Mouse (Mus musculus) yolk sac, embryonic 10.5 days (tissue): Measurements from ENCODE around the gene Crabp2.

Source experiments
- DNase-seq: peaks from one replicate; pipeline ENCODE4 v3.0.0-alpha.2; 2017; ENCODE audit warnings: low spot score

Crabp2 gene

DNA sequence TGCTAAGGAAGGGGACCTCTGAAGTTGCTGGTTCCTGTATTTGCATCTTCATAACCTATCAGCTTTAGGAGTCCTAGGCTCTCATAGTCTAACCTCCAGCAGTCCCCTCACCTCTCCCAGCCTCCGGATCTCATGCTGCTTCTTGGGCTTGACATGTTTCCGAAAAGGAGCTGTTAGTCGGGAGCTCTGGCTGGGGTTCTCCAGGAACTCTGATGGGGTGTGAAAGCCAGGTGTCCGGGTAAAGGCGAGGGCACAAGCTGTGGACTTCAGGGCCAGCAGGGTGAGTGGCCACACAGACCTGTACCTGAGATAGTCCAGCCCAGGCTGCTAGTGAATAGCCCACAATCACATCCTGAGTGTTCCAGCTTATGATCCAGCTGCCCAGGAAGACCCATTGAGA lies 21.0 kb upstream of the Crabp2 start:
- DNase-seq = no peak

DNA sequence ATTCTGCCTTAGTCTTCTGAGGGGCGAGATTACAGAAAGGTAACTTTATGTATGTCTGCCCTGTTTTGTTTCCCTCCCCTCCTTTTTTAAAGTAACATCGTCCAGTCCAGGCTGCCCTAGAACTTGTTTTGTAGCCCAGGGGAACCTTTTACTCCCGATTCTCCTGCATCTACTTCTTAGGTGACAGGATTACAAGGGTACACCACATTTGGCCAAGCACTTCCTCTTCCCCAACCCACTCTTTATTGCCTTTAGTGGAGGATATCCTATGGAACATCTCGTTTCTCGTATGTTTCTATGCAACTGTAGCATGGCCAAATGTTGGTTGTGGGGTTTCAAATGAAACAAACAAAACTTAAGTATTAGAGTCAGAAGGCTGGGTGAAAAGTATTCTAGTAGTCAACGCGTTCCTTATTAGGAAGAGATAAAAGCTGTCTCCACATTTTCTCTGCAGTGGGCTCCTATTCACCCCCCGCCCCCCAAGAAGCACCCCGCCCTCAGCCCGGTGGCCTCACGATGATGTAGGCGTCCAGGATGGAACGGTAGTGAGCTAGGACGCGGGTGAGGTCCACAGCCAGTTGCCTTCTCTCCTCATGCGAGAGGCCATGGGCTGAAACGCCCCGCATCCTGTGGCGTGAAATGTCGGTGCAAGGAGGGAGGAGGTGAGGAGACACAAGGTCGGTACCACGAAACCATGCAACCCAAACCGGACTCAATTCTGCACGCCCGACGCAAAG lies 19.0 kb upstream of the Crabp2 start:
- DNase-seq = no peak

DNA sequence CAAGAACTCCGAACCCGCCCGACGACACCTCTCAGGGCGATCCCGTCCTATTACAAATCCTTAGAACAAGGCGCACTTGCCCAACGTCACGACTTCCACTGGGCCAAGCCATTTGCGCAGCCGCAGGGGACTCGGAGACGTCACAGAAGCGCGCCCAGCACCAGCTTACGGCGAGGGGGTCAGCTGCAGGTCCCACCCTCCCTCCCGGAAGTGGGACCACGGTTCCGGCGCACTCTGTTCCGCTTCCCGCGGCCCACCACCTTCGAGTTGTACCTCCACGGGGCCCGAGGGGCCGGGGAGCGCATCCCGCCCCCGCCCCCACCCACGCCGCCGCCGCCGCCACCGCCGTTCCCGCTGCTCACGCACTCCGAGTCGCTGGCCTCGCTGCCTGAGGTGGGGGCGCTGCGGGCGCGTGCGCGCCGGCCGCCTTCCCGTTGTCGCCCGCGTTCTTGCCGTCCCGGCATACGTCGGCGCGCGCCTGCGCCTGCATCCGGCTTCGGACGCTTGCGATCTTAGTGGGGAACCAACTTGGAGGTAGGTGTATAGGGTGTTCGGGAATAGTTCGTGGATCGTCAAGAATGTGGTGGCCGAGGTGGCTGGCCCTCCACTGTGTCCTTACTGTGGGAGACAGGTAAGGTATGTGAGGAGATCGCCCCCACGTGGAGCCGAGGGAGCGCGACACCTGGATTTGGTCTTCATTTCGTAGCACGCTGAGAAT lies 18.2 kb upstream of the Crabp2 start, which contains the start of the genes Isg20l2 and Rrnad1:
Gene Isg20l2, plus strand, starts transcription at position 237 of the 718 bp plus-strand sequence.
Gene Rrnad1, minus strand, starts transcription at position 640 of the 718 bp plus-strand sequence.
- DNase-seq = peak; percentile 98

DNA sequence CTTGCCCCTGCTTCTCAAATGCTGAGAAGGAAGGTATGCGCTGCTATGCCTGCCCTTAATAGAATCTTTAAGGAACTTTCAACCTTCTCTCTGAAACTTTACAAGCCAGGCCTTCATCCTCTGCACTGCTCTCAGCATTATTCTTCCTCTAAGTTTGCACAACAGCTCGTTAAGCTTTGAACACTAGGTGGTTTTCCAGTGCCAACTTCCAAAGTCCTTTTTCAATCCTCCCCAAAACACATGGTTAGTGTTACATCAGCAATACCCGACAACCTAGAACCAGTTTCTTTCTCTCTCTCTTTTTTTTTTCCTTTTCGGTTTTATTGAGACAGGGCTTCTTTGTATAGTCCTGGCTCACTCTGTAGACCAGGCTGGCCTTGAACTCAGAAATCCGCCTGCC lies 14.4 kb upstream of the Crabp2 start:
- no peak for DNase-seq

DNA sequence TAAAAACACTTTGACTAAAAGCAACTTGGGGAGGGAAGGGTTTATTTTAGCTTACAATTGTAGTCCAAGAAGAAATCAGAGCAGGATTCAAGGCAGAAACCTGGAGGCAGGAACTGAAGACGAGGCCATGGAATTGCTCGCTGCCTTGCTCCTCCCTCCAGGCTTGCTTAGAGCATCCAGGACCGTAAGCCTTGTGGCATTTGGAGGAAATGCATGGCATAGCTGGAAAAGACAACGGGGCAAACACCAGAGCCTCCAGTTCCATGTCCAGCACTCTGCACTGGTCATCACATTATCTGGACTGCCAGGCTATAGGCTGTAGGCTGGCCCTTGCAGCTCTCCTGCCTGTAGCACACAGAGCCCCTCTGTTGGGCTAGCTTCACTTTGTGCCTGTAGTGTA lies 14.0 kb upstream of the Crabp2 start:
- DNase-seq = no peak

DNA sequence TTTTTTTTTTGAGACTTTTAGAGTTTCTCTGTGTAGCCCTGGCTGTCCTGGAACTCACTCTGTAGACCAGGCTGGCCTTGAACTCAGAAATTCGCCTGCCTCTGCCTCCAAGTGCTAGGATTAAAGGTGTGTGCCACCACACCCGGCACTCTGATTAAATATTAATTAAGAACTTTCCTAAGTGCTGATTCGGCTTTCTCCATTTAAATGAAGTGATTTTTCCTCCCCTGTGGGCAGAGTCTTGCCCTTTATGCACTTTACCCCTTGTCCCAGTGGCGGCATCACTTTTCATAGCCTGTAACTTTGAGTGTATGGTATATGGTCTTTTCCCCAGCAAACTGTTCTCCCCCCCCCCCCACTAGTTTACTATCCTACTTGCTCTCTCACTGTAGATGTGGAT lies 13.3 kb upstream of the Crabp2 start:
- no peak for DNase-seq

DNA sequence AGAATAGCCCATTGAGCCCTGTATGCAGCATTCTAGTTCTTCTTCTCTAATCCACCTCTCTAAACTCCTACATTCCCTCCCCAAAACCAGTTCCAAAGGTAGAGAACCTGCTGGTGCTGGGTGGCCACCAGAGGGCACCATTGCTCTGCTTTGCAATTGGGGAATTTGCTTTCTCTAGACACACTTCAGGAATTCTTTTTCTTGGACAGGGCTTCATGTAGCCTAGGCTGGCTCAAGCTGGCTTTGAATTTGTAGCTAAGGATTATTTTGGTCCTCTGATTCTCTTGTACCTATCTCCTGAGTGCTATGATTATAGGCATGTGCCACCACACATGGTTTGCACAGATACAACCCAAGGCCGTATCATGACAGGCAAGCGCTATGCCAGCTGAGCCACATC lies 12.7 kb upstream of the Crabp2 start:
- DNase-seq = peak; percentile 59

DNA sequence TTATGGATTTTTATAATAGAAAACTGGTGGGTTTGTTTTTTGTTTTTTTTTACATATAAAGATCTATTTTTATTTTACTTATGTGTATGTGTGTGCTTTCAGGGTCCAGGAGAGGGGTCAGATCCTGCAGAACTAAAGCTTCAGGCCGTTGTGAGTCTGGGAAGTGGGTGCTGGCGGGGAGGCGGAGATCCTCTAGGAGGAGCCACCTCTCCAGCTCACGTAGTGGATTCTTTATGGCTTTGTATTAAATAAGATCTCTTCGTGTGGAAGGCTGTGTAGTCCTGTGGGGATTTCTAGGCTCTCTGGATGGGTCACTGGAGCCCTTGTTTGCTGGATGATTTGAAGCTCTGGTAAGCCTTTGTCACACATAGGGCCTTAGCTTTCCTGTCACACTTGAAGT lies 7.9 kb upstream of the Crabp2 start:
- DNase-seq = no peak

DNA sequence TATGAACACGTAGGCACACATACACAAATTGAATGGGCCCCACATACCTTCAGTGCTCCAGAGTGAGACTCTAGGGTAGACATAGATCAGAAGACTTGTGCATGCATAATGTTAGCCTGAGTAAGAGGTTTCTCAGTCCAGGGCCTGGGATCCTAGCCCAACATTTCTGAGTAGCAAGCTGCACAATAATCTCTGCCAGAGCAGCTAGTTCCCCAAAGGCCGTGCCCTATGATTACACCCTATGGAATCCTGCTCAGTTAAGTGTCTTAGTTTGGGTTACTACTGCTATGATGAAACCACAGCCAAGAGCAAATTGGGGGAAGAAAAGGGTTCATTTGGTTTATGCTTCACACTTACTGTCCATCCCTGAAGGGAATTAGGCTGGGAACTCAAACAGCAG lies 6.0 kb upstream of the Crabp2 start:
- no peak for DNase-seq

DNA sequence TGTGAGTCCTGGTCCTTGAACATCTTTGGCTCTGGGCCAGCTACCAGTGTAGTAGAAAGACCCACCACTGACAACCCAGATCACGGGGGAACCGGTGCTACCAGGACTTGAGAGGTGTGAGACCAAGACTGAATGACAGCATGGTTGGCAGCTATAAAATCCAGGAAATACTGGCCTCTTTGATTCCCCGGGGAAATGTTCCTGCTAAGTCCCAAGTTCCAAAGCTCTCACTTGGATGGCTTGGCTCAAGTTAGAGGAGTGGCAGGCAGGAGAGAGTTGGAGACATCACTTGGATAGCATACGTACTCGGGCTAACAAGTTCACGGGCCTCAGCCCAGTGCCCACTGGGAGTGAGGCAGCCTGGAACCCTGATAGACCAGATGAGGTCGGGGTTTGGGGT lies 4.9 kb upstream of the Crabp2 start:
- DNase-seq = no peak

DNA sequence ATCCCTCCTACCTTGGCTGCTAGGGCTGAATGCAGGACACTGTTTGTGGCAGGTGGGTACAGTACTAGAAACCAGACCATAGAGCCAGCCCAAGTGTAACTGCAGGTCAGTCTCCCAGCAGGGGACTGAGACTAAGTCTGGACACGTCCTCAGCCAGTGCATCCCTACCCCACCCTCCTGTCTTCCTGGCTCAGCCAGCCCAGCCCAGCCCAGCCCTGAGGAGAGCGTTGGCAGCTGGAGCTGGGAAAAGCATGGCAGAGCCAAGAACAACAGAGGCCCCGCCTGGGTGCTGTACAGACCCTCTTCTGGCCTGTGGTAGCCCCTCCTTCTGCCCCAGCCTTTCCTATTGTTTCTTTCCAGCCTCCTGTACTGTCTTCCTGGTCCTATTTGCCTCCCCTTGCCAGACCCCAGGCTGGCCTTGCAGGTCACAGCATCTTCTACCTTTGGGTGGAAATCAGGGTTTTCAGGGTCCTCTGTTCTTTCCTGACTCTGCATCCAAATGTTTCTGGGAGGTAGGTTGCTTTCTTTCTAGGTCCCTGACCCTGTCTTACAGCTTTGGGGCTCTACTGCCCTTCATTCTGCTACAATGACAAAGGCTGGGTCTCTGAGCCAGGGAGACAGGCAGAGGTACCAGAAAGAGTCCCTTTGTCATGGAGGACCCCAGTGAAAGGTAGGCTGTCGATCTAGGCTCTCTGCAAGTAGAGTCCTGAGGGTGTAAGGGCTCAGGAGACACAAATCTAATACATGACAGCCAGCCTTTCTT lies 3.4 kb upstream of the Crabp2 start:
- no peak for DNase-seq

DNA sequence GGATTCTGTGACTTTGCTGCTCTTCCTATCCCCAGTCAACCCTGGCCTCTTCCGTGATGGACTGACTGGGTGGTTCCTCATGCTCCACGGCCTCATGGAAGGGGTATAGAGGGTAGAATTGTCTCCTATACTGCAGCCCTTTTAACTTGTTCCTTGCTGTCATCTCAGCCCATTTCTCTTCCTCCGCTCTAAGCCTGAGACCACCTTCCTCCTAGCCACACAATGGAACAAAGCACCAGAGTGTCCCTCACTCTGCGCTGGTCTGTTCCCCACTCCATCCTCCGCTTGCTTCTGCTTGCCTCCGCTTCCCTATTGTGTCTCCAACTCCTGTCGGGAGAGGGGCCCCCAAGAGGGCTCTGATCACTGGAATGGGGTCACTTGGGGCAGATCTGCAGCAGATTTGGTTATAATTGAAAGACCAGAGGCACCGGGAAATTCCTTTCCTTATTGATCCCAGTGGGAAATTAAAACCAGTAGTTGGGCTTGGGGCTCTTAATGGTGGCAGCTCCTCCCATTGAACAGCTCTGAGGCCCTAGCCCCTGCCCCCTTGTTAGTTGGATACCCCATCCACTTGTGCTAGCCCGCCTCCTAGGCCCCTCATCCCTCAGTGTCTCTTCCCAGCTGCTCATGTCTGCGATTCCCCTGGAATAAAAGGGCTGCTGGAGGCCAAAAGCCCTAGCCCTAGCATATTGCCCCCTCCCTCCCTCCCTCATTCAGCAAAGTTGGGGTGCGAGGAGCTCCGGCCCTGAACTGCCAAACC lies 2.5 kb upstream of the Crabp2 start:
- DNase-seq = no peak

DNA sequence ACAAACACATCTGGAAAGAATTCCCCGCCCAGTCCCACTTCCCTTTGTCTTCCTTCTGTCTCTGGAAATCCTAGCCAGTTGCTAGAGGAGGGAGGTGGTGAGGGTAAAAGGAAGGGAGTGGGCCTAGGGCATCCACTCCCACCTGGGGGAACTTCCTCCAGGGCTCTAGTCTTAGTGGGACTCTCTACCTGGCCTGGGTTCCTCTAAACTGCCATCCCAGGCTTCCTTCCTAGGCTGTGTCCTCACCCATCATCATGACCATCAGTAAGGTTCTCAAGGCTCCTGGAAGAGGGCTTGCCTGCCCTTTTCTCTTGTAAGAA lies 2.0 kb upstream of the Crabp2 start:
- no peak for DNase-seq

DNA sequence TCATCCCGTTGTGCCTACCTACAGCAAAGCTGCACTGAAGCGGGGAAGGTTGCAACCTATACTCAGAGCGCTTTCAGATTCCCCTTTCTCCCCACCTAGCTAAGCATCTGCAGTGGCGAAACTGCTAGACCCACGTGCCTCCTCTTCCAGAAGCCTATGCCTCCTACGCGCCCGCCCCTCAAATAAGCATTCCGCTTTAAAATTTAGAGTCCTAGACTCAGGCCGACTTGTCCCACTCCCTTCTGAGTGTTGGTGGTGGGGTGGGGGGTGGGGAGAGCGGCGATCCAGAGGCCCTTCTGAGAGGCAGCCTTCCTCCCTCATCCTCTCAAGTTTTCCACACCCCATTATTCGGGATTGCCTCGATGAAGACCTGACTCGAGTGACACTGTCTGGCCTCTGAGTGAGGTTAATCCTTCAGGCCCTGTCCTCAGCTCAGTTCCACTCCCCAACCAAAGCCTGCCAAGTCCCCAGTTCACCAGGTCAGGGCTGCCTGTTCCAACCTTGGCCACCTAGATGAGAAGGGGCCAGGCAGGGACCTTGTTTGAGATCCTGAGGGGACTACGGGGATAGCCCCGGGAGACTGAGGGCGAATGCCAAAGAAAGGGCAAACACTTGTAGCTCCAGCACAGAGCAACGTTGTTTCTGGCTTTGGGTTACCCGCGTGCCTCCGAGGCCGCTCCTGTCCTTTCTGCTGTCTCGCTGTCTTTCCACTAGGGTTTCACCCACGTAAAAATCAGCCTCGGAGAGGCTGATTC lies 1.2 kb upstream of the Crabp2 start:
- no peak for DNase-seq

DNA sequence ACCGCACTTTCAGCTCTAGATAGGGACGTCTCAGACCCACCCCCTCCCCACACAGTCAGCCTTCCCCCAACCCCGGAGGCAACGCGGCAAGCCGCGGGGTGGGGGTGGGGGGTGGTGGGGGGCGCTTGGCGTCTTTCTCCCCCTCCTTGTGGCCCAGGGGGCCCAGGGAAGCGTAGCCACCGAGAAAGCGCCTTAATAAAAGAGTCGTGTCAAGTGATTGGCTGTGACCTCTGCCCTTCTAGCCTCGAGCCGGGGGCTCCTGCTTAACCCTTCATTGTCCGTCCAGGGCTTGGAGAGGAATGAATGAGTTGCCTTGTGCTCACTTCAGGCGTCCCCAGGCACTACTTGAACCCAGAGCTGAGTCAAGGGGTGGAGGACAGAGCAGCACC lies 661 bp upstream of the Crabp2 start:
- peak; percentile 77 for DNase-seq

DNA sequence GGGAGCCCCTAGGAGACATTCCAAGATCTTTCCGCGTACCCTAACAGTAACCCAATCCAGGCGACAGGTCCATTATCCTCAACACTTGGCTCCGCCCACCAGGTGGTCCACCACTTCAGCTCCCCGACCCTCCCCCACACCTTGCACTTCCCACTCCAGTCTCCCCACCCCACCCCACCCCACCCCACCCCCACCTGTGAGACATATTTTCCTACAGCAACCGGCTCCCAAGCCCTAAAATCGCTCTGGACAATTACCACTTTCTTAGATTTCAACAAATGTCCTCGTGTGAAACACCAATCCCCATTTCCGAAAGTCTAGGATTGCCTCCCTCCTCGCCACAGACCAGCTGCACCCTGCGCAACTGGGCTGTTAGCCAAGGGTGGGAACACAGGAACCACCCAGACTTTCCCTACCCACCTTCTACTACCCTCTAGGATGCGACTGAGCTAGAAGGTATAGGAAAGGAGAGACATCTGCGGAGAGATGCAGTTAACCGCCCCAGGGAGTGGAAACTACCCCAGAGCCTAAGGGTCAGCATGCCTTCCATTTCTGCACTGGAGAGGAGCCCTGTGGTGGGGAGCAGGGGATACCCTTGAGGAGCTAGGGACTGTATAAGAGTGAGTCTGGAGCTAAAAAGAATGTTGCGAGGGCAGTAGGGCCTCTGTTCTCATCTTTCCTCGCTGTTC lies 944 bp downstream of the Crabp2 start:
- DNase-seq = no peak

DNA sequence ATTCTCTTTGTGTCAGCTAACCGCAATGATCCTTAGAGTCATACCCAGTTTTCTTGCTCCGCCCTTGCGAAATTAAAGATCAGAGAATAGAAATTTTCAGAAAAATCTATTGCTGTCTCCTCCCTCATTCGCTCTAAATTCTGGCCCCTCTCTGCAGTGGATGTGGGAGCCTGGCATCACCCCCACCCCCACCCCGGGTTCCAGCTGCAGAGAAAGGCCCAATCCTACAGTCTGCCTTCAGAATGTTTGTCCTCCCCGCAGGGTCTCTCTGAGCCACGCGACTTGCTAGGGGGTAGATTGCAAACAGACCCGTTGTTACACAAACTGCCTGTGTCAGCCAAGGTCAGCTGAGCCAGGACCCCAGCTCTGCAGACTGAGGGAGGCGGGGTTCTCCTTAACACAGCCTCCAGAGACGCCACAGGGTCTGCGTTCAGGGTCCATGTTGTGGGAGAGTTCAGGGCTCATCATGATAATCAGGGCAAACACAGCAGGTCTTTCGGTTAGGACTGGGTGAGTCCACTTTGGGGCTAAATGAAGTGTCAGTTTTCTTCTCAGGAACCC lies 1.6 kb downstream of the Crabp2 start:
- peak; percentile 82 for DNase-seq

DNA sequence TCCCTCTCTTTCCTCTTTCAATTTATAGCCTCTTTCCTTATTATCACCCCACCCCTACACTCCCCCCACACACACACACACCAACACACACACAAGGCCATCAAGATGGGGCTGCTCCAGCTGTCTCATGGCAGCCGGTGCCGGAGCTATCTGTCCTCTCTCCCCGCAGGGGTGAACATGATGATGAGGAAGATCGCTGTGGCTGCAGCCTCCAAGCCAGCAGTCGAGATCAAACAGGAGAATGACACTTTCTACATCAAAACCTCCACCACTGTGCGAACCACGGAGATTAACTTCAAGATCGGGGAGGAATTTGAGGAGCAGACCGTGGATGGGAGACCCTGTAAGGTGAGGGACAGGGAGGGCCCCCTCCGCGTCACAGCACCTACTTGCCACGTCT lies 3.5 kb downstream of the Crabp2 start:
- DNase-seq = no peak

DNA sequence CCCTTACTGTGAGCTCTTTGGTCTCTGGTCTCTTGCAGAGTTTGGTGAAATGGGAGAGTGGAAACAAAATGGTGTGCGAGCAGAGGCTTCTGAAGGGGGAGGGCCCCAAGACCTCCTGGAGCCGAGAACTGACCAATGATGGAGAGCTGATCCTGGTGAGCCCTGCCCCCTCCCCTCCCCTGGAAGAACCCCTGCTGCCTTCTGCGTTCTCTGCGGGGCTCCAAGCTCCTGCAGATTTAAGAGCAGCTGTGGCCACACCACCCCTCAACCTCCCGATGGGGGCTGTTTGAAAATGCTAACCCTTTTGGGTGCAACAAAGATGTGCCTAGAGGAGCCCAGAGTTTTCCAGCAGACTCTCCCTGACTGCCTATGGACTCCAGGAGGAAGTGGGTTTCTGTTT lies 4.0 kb downstream of the Crabp2 start:
- DNase-seq = peak; percentile 68

DNA sequence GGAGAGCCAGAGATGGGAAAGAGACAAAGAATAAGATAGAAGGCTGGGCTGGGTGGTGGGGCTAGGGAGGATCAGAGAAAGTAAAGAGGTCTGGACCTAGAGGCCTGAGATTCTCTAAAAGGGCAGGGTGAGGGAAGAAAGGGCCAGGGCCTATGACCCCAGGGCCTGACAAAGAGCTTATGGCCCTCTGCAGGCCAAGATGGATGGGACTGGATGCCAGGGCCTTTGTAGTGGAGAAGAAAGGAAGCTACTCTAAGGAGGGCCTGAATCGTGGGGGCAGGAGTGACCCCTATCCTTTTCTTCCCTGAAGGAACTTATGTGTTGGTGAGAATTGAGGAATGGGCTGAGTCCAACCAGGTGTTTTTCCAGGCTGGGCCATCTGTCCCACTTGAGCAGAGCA lies 9.6 kb downstream of the Crabp2 start:
- no peak for DNase-seq

DNA sequence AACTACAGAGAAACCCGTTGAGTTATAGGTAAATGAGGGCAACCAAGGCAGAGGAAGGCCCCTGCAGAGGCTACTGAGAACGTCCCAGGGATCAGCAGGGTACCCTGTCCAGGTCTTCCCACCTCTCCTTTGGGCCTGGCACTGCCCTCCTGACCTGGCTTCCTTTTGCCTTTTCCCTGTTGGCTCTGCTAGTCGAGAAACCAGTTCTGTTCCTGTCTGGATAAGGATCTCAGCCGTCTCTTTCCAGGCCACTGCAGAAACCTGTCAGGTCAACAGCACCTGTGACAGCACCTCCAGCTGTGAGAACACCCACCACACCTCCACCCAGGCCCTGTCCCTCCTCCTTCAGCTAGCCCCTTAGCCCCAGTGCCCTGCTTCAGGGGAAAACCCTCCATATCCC lies 10.0 kb downstream of the Crabp2 start:
- DNase-seq = no peak
